Comparison of ENCODE assay signal across 22 mouse cellular contexts in genomic region chr5:36685170-36685569, GRCm38 (mm10). TPM values are rescaled to one million over a fixed set of nuclear protein-coding genes. Genes with fewer than 3 reads are reported as not detected.
DNase-seq lines count a peak whose midpoint lies in the region; ATAC-seq and TF ChIP-seq lines count a peak whose summit lies in the region.
"Had no signal": no experiment of that assay in that cellular context is flagged by ENCODE, and none has a peak within 500 bp of the region (broad histone marks: within the 10 kb centered on the region; RNA-seq: fewer than 3 reads in every experiment).

No protein-coding gene starts in this region.

- DNase-seq in lung, postnatal 0 days (ENCODE audit: low spot score) = peak; percentile 67
- DNase-seq in lung, adult 2 months = no peak
- DNase-seq in c-Kit-negative CD71-positive TER-119-positive erythroid progenitor cells, embryonic 14.5 days (ENCODE audit: low read depth, low spot score) = peak; percentile 69
- peak in 2 of 3 experiments; percentile 28 to 66 for DNase-seq in liver, embryonic 14.5 days (ENCODE audit: low read depth in 3 of 3, low spot score in 3 of 3)
- DNase-seq in gastrocnemius, postnatal 25 days = no peak
- DNase-seq in embryo, embryonic 10 days (ENCODE audit: low spot score) = no peak
- DNase-seq in ovary, postnatal 14 days (ENCODE audit: low spot score) = no peak
- DNase-seq: adrenal gland, adult 8-10 months; B cell, adult 2 months; cerebellum, adult 11 months; cerebellum, postnatal 14 days; heart, adult 18-20 months; kidney, adult 11 months; layer of hippocampus, postnatal 36 days; lung, postnatal 14 days; midbrain, embryonic 14.5 days; right cerebral cortex, postnatal 25 days; thymus, postnatal 25 days had no signal

- H3K9me3 ChIP-seq in lung, postnatal 0 days (ENCODE audit: low read length) = no peaks in the 10 kb centered on the region
- no peaks in the 10 kb centered on the region for H3K9me3 ChIP-seq in liver, embryonic 14.5 days (ENCODE audit: control insufficient read depth, low read length)
- H3K9me3 ChIP-seq: embryonic facial prominence, embryonic 15.5 days; heart, embryonic 15.5 days; megakaryocyte, embryonic 14.5 days had no signal

- H3K4me3 ChIP-seq in lung, postnatal 0 days (ENCODE audit: low read depth, low read length) = no peak overlapping the region
- H3K4me3 ChIP-seq in lung, adult 2 months (replicated peaks; ENCODE audit: extremely low read depth, low read depth, low read length) = no peak overlapping the region
- H3K4me3 ChIP-seq in liver, embryonic 14.5 days (ENCODE audit: insufficient read depth in 1 of 2, low read depth in 2 of 2, low read length in 2 of 2) = no peak overlapping the region; a peak in 1 of 4 replicates
- H3K4me3 ChIP-seq: embryonic facial prominence, embryonic 15.5 days; heart, embryonic 15.5 days; megakaryocyte, embryonic 14.5 days; myocyte had no signal

- no peak for TF ChIP-seq CTCF in lung, postnatal 0 days (IDR thresholded peaks at IDR 0.05)
- no peak for TF ChIP-seq CTCF in lung, adult 2 months (IDR thresholded peaks at IDR 0.05; ENCODE audit: insufficient read depth, low read length)
- no peak for TF ChIP-seq CTCF in liver, embryonic 14.5 days (IDR thresholded peaks at IDR 0.05; ENCODE audit: low read depth)

- TF ChIP-seq POLR2A in lung, adult 2 months (IDR thresholded peaks at IDR 0.05; ENCODE audit: borderline replicate concordance, extremely low read depth, low read depth, low read length) = no peak

- no peak overlapping the region for H3K4me2 ChIP-seq in lung, postnatal 0 days (replicated peaks; ENCODE audit: low read depth, low read length)
- H3K4me2 ChIP-seq in liver, embryonic 14.5 days (ENCODE audit: low read depth) = peak overlapping the region; percentile 23; the same call in 1 of the 2 replicates
- H3K4me2 ChIP-seq: embryonic facial prominence, embryonic 15.5 days; heart, embryonic 15.5 days had no signal

- peak; percentile 86 for TF ChIP-seq EP300 in lung, postnatal 0 days (IDR thresholded peaks at IDR 0.05)
- no peak for TF ChIP-seq EP300 in liver, embryonic 14.5 days (IDR thresholded peaks at IDR 0.05; ENCODE audit: low read depth)

- no peak overlapping the region for H3K27ac ChIP-seq in lung, postnatal 0 days (ENCODE audit: low read length)
- peak overlapping the region; percentile 6 for H3K27ac ChIP-seq in liver, embryonic 14.5 days
- H3K27ac ChIP-seq: embryonic facial prominence, embryonic 15.5 days; heart, embryonic 15.5 days had no signal

- no peaks in the 10 kb centered on the region for H3K36me3 ChIP-seq in lung, postnatal 0 days (ENCODE audit: insufficient read depth, low read length)
- peaks cover 3% of the 10 kb centered on the region for H3K36me3 ChIP-seq in liver, embryonic 14.5 days (replicated peaks; ENCODE audit: control insufficient read depth, insufficient read depth, low read depth)

- WGBS in lung, postnatal 0 days = 62% methylated on average over 4 of the region's 4 CpGs
- WGBS in lung, adult 2 months = 65% methylated on average over 4 of the region's 4 CpGs
- WGBS in liver, embryonic 14.5 days (ENCODE audit: insufficient replicate concordance) = 68% methylated on average over 4 of the region's 4 CpGs

- no peaks in the 10 kb centered on the region for H3K27me3 ChIP-seq in lung, postnatal 0 days (replicated peaks; ENCODE audit: insufficient read depth, low read length)
- H3K27me3 ChIP-seq in liver, embryonic 14.5 days (ENCODE audit: control insufficient read depth, insufficient read depth, low read length) = no peaks in the 10 kb centered on the region
- H3K27me3 ChIP-seq: embryonic facial prominence, embryonic 15.5 days; heart, embryonic 15.5 days; megakaryocyte, embryonic 14.5 days had no signal

- ATAC-seq in lung, postnatal 0 days = peak; percentile 83
- peak; percentile 74 for ATAC-seq in liver, embryonic 14.5 days (ENCODE audit: insufficient read depth)

- peaks cover 8% of the 10 kb centered on the region; the same call in 1 of the 2 replicates for H3K4me1 ChIP-seq in lung, postnatal 0 days (ENCODE audit: insufficient read depth, low read depth, low read length)
- peaks cover 5% of the 10 kb centered on the region; the same call in 1 of the 2 replicates for H3K4me1 ChIP-seq in lung, adult 2 months (ENCODE audit: control insufficient read depth, insufficient read depth, low read length)
- peaks cover 19 to 32% of the 10 kb centered on the region in 2 experiments for H3K4me1 ChIP-seq in liver, embryonic 14.5 days (replicated peaks; ENCODE audit: control insufficient read depth in 2 of 2, insufficient read depth in 2 of 2, low read length in 1 of 2)
- H3K4me1 ChIP-seq: embryonic facial prominence, embryonic 15.5 days had no signal

- no peak overlapping the region for H3K9ac ChIP-seq in lung, postnatal 0 days (replicated peaks; ENCODE audit: low read depth)
- H3K9ac ChIP-seq in liver, embryonic 14.5 days (replicated peaks) = no peak overlapping the region
- H3K9ac ChIP-seq: embryonic facial prominence, embryonic 15.5 days; heart, embryonic 15.5 days had no signal

RNA-seq across cellular contexts. Expression of gene D5Ertd579e, which starts 10.7 kb away (rescaled TPM):
- polyA plus RNA-seq in lung, postnatal 0 days (2015; fragmentation: Nextera tagmentation; extraction: Ambion mirVana) = 13.1 and 14.6 TPM in 2 replicates
- polyA plus RNA-seq in lung, adult 2 months (2012; rRNA removed) = 14.4 and 23.3 TPM in 2 replicates
- 13.9 and 16.2 TPM in 2 replicates for polyA plus RNA-seq in liver, embryonic 14.5 days (2012; rRNA removed)
- polyA plus RNA-seq in liver, embryonic 14.5 days (2014; fragmentation: Nextera tagmentation; extraction: Ambion mirVana) = 22.7 and 24.1 TPM in 2 replicates
- 10 to 100 TPM; 67.6 to 73.7 TPM for total RNA-seq in gastrocnemius, postnatal 25 days (2021)

Comparison
In these comparisons a context has a peak if more than half of its experiments do, and no peak if none do; other contexts are left out.
1. DNase-seq: peak in lung, postnatal 0 days (single experiment), c-Kit-negative CD71-positive TER-119-positive erythroid progenitor cells, embryonic 14.5 days (single experiment) and liver, embryonic 14.5 days (2 of 3); none in lung, adult 2 months (single experiment), gastrocnemius, postnatal 25 days (single experiment), embryo, embryonic 10 days (single experiment) and ovary, postnatal 14 days (single experiment).